Mouse (Mus musculus): Measurements from ENCODE around the gene Ntsr1.

The Ntsr1 gene

GRCm38 (mm10) chr2:180508455-180509115 lies 8.8 kb downstream of the Ntsr1 start:
- DNase-seq (ENCODE audit: low spot score), result no peak

- no peak for DNase-seq (ENCODE audit: low spot score)
These were observed 11.1 kb downstream of the Ntsr1 start for GRCm38 (mm10) chr2:180510867-180511266.

- no peak for DNase-seq (ENCODE audit: low spot score)
These were observed 12.3 kb downstream of the Ntsr1 start for GRCm38 (mm10) chr2:180511875-180512661.

GRCm38 (mm10) chr2:180513019-180513418 lies 13.2 kb downstream of the Ntsr1 start:
- no peak for DNase-seq (ENCODE audit: low spot score)

GRCm38 (mm10) chr2:180513835-180514234 lies 14.1 kb downstream of the Ntsr1 start:
- DNase-seq (ENCODE audit: low spot score), result no peak

GRCm38 (mm10) chr2:180521437-180522221 lies 21.9 kb downstream of the Ntsr1 start:
- no peak for DNase-seq (ENCODE audit: low spot score)

GRCm38 (mm10) chr2:180522825-180523224 lies 23.0 kb downstream of the Ntsr1 start:
- DNase-seq (ENCODE audit: low spot score), result no peak

- no peak for DNase-seq (ENCODE audit: low spot score)
These were observed 27.7 kb downstream of the Ntsr1 start for GRCm38 (mm10) chr2:180527447-180527846.

GRCm38 (mm10) chr2:180527883-180528282 lies 28.1 kb downstream of the Ntsr1 start:
- DNase-seq (ENCODE audit: low spot score), result no peak

GRCm38 (mm10) chr2:180530130-180530529 lies 30.4 kb downstream of the Ntsr1 start:
- no peak for DNase-seq (ENCODE audit: low spot score)

- no peak for DNase-seq (ENCODE audit: low spot score)
These were observed 30.8 kb downstream of the Ntsr1 start for GRCm38 (mm10) chr2:180530584-180530983.

GRCm38 (mm10) chr2:180531671-180532385 lies 32.1 kb downstream of the Ntsr1 start:
- no peak for DNase-seq (ENCODE audit: low spot score)

GRCm38 (mm10) chr2:180532386-180532995 lies 32.7 kb downstream of the Ntsr1 start:
- DNase-seq (ENCODE audit: low spot score), result no peak

GRCm38 (mm10) chr2:180533237-180533636 lies 33.5 kb downstream of the Ntsr1 start:
- no peak for DNase-seq (ENCODE audit: low spot score)

GRCm38 (mm10) chr2:180543675-180544074 lies 43.9 kb downstream of the Ntsr1 start:
- DNase-seq (ENCODE audit: low spot score), result no peak

- DNase-seq (ENCODE audit: low spot score), result no peak
These were observed 45.3 kb downstream of the Ntsr1 start for GRCm38 (mm10) chr2:180545046-180545445.

- DNase-seq (ENCODE audit: low spot score), result no peak
These were observed 47.8 kb downstream of the Ntsr1 start for GRCm38 (mm10) chr2:180547384-180548106.

GRCm38 (mm10) chr2:180552340-180552739 lies 52.6 kb downstream of the Ntsr1 start:
- no peak for DNase-seq (ENCODE audit: low spot score)

- DNase-seq (ENCODE audit: low spot score), result no peak
These were observed 55.4 kb downstream of the Ntsr1 start for GRCm38 (mm10) chr2:180555219-180555618.

- DNase-seq (ENCODE audit: low spot score), result no peak
These were observed 56.7 kb downstream of the Ntsr1 start for GRCm38 (mm10) chr2:180556470-180556869.

GRCm38 (mm10) chr2:180560245-180560644 lies 60.5 kb downstream of the Ntsr1 start:
- no peak for DNase-seq (ENCODE audit: low spot score)

Measured in layer of hippocampus, adult 11-12 months (tissue).